Mouse (Mus musculus): ENCODE measurements around the gene Klk7.

Gene Klk7

GRCm38 (mm10) chr7:43810994-43811393 lies at the start of gene Klk7:
Gene Klk7, plus strand, starts transcription at chr7:43811294.
- DNase-seq (ENCODE audit: low read depth in 2 of 2, low spot score in 2 of 2): no peak

- DNase-seq (ENCODE audit: low read depth in 2 of 2, low spot score in 2 of 2): no peak
Measured at GRCm38 (mm10) chr7:43766484-43766883, 44.6 kb upstream of the Klk7 start.

DNA sequence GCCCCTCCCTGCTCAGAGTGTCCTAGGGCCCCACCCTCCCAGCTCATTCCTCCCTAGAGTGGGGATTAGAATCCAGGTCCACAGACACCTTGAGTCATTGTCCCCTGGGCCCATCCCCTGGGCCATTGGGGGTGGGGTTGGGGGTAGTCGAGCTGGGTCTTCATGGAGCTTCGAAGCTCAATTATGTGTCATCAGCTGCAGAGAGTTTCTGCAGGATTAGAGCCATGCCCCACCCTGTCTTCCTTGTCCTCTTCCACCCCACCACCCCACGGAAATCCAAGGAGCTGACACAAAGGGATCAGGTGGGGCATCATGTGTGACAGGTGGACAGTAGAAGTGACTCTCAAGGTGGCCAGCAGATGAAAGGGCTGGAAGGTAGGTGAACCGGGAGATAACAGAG lies 42.5 kb upstream of the Klk7 start, which contains the start of gene Klk12:
Gene Klk12, plus strand, starts transcription at position 301 of the 400 bp plus-strand sequence.
- DNase-seq (ENCODE audit: low read depth in 2 of 2, low spot score in 2 of 2): no peak

- DNase-seq (ENCODE audit: low read depth in 2 of 2, low spot score in 2 of 2): no peak
Measured at GRCm38 (mm10) chr7:43769636-43770035, 41.5 kb upstream of the Klk7 start.

GRCm38 (mm10) chr7:43770701-43771100 lies 40.4 kb upstream of the Klk7 start:
- no peak for DNase-seq (ENCODE audit: low read depth in 2 of 2, low spot score in 2 of 2)

GRCm38 (mm10) chr7:43771916-43772315 lies 39.2 kb upstream of the Klk7 start:
- no peak for DNase-seq (ENCODE audit: low read depth in 2 of 2, low spot score in 2 of 2)

DNA sequence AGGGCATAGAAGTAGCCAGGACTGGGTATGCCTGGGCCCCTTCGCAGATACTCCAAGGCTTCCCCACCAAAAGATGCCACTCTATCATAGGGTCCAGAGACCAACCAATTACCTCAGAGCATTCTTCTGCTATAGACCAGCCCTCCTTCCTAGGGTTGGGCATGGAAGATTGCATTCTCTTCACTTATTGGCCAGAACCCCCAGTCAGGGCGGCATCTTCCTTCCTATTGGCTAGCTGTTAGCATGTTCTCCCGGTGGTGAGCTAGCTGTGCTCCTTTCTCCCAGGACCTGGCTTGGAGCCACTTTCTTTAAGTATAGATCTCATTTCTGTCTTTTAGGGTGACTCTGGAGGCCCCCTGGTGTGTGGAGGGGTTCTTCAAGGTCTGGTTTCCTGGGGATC lies 38.2 kb upstream of the Klk7 start:
- no peak for DNase-seq (ENCODE audit: low read depth in 2 of 2, low spot score in 2 of 2)

DNA sequence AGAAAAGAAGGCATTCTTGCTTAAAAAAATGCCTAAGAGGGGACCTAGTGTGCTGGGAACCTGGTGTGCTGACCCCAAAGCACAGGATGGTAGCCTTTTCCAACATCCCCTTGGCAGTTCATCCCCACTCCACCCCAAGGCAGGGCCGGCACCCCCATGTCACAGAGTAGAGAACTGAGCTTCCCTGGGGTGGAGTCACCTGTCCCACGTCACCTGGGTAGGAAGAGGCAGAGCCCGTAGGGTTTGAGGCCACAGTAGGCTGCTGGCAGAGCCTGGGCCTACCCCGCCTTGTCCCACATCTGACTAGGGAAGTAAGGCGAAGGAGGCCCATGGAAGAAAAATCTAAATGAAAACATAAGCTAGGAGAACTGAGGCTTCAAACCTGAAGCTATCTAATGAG lies 36.7 kb upstream of the Klk7 start, which contains the start of gene Klk11:
Gene Klk11, plus strand, starts transcription at position 241 of the 400 bp plus-strand sequence.
- DNase-seq (ENCODE audit: low read depth in 2 of 2, low spot score in 2 of 2): no peak

- no peak for DNase-seq (ENCODE audit: low read depth in 2 of 2, low spot score in 2 of 2)
Measured at GRCm38 (mm10) chr7:43774802-43775201, 36.3 kb upstream of the Klk7 start.

GRCm38 (mm10) chr7:43775311-43776057 lies 35.6 kb upstream of the Klk7 start:
- DNase-seq (ENCODE audit: low read depth in 2 of 2, low spot score in 2 of 2): no peak

- DNase-seq (ENCODE audit: low read depth in 2 of 2, low spot score in 2 of 2): no peak
Measured at GRCm38 (mm10) chr7:43776506-43776905, 34.6 kb upstream of the Klk7 start.

DNA sequence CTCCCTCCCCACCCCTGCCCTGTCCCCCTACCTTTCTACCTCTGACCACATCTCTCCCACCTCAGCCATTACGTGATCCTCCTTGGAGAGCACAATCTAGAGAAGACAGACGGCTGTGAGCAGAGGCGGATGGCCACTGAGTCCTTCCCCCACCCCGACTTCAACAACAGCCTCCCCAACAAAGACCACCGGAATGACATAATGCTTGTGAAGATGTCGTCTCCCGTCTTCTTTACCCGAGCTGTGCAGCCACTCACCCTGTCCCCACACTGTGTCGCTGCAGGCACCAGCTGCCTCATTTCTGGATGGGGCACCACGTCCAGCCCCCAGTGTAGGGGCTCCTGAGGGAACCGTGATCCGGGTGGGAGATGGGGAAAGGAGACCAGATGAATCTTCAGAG lies 33.7 kb upstream of the Klk7 start:
- DNase-seq (ENCODE audit: low read depth in 2 of 2, low spot score in 2 of 2): no peak

DNA sequence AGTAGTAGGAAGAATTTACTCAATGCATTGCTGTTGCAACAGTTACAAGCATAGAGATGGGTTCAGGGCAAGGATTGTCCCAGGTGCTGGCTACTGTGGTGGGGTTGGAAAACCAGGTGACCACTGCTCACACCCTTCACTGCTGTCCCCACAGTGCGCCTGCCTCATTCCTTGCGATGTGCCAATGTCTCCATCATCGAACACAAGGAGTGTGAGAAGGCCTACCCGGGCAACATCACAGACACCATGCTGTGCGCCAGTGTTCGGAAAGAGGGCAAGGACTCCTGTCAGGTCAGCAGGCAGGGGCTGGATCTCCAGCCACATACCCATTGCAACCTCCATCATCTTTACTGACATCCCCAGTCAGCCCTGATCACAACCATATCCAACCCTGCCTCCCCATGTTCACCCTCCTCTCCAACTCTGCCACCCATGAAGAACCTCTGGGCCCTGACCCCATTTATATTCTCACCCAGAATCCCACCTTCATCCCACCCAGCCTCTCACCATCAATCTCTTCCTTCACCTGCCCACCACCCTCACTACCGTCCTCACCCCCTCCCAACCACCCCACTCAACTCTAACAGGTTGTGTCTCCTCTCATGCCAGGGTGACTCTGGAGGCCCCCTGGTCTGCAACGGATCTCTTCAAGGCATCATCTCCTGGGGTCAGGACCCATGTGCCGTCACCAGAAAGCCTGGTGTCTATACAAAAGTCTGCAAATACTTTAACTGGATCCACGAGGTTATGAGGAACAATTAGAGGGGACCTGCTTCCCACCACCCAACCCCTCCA lies 32.7 kb upstream of the Klk7 start:
- DNase-seq (ENCODE audit: low read depth in 2 of 2, low spot score in 2 of 2): no peak

DNA sequence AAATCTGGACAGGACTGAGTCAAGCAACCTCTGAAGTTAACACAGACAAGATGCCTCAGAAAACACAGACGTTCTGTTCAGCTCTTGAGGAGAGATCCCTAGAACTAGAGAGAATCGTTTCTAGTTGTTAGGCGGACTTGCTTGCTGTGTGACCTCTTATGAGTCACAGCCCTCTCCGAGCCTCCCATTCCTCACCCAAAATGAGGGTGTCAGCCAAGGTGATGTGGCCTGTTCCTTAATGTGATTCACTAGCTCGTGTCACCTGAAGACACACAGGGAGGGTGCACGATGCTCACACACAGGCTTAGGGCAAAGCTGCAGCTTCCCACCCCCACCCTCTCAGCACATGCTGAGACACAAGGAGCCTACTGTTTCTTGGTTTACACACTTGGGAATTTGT lies 30.9 kb upstream of the Klk7 start:
- DNase-seq (ENCODE audit: low read depth in 2 of 2, low spot score in 2 of 2): no peak

GRCm38 (mm10) chr7:43780746-43781145 lies 30.3 kb upstream of the Klk7 start, which contains the start of gene Klk10:
Gene Klk10, plus strand, starts transcription at chr7:43781035.
- no peak for DNase-seq (ENCODE audit: low read depth in 2 of 2, low spot score in 2 of 2)

DNA sequence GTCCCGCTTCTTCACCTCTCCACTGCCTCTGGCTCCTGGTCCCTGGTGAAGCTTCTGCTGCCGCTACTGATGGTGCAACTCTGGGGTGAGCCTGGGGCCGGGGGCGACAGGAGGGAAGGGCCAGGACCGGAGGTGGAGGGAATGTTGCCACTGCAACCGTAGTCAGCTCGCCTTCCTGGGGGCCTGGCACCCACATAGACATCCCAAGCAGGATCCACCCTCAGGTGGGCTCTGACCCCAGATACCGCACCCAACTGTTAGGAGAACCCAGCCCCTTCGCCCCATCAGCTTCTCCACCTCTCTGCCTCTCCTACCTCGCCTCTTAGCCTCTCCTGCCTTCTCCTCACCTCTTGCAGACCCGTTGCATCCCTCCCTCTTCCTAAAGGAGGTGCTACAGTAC lies 29.6 kb upstream of the Klk7 start:
- DNase-seq (ENCODE audit: low read depth in 2 of 2, low spot score in 2 of 2): no peak

- DNase-seq (ENCODE audit: low read depth in 2 of 2, low spot score in 2 of 2): peak; percentile 65 to 77
Measured at GRCm38 (mm10) chr7:43782275-43783265, 28.5 kb upstream of the Klk7 start.

DNA sequence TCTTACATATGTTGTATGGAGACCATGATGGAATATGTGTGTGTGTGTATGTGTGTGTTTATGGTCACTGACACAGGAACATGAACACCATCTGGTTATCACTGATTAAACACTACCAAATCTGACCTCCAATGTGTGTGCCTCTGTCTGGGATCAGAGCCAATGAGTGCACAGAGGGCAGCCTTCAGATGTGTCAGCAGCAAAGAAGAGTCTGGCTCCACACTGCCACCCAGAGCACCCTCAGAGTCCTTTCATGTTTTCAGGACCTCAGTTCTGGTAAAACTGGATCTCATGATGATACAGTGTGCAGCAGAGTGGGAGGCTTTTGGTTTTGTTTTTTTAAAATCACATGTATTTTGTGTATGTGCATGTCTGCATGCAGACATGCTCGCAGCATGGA lies 25.8 kb upstream of the Klk7 start:
- no peak for DNase-seq (ENCODE audit: low read depth in 2 of 2, low spot score in 2 of 2)

GRCm38 (mm10) chr7:43788096-43788495 lies 23.0 kb upstream of the Klk7 start:
- no peak for DNase-seq (ENCODE audit: low read depth in 2 of 2, low spot score in 2 of 2)

- DNase-seq (ENCODE audit: low read depth in 2 of 2, low spot score in 2 of 2): no peak
Measured at GRCm38 (mm10) chr7:43789295-43789694, 21.8 kb upstream of the Klk7 start.

- DNase-seq (ENCODE audit: low read depth in 2 of 2, low spot score in 2 of 2): no peak
Measured at GRCm38 (mm10) chr7:43791591-43791990, 19.5 kb upstream of the Klk7 start, which contains the start of gene Klk9. Gene Klk9, plus strand, starts transcription at chr7:43791891.

Measured in CD8-positive naive resting alpha-beta T cell, adult 2 months (primary cell).